Mouse (Mus musculus) thymus, adult 18-20 months (tissue): ENCODE measurements around the gene Hltf.

Experiments
- DNase-seq, 2 experiments: peaks; one replicate each; pipeline ENCODE4 v3.0.0; 2022; ENCODE audit warnings: mixed read lengths in 2 of 2

Gene Hltf

GRCm38 (mm10) chr3:20147647-20148046 is 90.0 kb downstream of the Hltf start:
- DNase-seq = no peak

GRCm38 (mm10) chr3:20150511-20150910 is 92.9 kb downstream of the Hltf start:
- no peak for DNase-seq

DNA sequence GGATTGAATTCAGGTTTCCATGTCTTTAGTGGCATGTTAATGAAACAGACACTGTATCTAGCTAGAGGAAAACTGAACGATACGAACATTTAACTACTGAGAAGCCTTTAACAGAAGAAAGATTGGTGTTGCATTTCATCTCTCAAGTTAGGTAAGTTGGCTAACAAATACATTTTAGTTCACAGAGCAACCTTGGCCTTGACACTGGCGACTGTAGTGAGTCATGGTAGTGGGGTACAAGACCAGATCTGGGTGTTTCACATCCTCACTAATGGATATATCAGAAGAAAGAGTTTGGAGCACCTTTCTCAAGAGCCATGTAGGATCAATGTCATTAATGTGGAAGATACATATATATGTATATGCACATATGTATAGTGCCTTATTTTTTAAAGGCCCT is 94.0 kb downstream of the Hltf start:
- DNase-seq = no peak

DNA sequence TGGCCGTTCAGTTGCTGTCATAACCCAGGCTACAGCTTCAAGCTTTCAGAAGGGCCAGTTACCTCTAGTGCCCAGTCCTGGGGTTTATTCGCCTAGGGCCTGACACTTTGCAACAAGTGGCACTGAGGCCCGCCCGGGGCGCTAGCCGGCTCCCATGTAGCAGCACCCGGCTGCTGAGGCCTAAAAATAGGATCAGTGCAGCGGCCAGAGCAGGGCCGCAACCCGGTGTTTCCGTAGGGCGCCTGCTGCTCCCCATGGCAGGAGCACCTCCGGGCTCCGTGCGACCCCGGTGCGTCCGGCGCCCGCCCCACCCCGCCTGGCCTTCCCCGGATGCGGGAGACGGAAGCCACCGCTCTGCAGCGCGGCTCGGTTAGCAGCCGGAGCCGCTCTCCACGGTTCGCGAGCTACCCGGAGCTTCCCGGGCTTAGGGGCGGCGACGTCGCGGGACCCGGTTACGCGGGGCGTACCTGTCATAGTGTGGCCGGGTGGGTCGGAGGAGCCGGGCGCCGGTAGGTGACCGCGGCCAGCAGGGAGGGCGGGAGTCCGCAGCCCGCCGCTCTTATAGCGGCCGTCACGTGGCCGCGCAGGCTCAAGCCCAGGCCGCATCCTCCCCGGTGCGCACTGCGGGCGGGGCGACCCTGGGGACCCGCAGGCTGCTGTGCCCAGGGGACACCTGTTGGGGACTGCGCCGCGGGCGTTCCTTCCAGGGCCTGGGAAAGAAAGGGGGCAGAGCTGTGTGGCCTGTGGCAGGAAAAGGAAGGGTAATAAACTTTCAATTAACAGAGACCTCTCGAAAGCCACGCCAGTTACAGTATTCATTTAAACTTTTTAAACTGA is 97.1 kb downstream of the Hltf start, which contains the start of gene Gyg:
TSS of gene Gyg (minus strand) at position 787 of the 837 bp plus-strand sequence.
- DNase-seq = peak; percentile 63 to 67

- DNase-seq = no peak
Measured at GRCm38 (mm10) chr3:20155476-20155875, 97.9 kb downstream of the Hltf start.

- DNase-seq = no peak
Measured at GRCm38 (mm10) chr3:20167487-20167886, 109.9 kb downstream of the Hltf start.
